Mouse (Mus musculus): ENCODE results near the gene Zfyve19.
A peak's percentile ranks its signal among the peaks of the same experiment; 100 is the strongest.

The Zfyve19 gene

GRCm38 (mm10) chr2:119250826-119251478, 42.5 kb downstream of the Zfyve19 start:
- peak; percentile 88 for DNase-seq (ENCODE audit: low spot score)

GRCm38 (mm10) chr2:119254976-119255375, 46.6 kb downstream of the Zfyve19 start:
- DNase-seq (ENCODE audit: low spot score), result no peak

GRCm38 (mm10) chr2:119260518-119260917, 52.1 kb downstream of the Zfyve19 start:
- no peak for DNase-seq (ENCODE audit: low spot score)

GRCm38 (mm10) chr2:119261326-119261725, 52.9 kb downstream of the Zfyve19 start:
- DNase-seq (ENCODE audit: low spot score), result peak; percentile 58

GRCm38 (mm10) chr2:119262978-119263377, 54.6 kb downstream of the Zfyve19 start:
- DNase-seq (ENCODE audit: low spot score), result peak; percentile 94

- peak; percentile 39 for DNase-seq (ENCODE audit: low spot score)
Measured at GRCm38 (mm10) chr2:119263813-119264212, 55.4 kb downstream of the Zfyve19 start.
